Mouse (Mus musculus) C2C12 (cell line): ENCODE data around the gene Chek2.

Source experiments
- CEBPB ChIP-seq: IDR thresholded peaks from one replicate; pipeline ENCODE4 v1.6.1; 2011; ENCODE audit warnings: low read depth, mild to moderate bottlenecking, control low read depth, moderate library complexity
- CTCF ChIP-seq: IDR thresholded peaks from one replicate; pipeline ENCODE4 v1.5.1; 2011; ENCODE audit not compliant: control insufficient read depth, insufficient read depth, insufficient read length
- MAX ChIP-seq: IDR thresholded peaks from one replicate; pipeline ENCODE4 v1.6.1; 2011; ENCODE audit warnings: mild to moderate bottlenecking, control low read depth

- TF ChIP-seq CTCF (no peak), CEBPB (no peak), MAX (no peak)
Observed at GRCm38 (mm10) chr5:110808061-110808631, 31.6 kb upstream of the Chek2 start.
